In the genomic region with DNA sequence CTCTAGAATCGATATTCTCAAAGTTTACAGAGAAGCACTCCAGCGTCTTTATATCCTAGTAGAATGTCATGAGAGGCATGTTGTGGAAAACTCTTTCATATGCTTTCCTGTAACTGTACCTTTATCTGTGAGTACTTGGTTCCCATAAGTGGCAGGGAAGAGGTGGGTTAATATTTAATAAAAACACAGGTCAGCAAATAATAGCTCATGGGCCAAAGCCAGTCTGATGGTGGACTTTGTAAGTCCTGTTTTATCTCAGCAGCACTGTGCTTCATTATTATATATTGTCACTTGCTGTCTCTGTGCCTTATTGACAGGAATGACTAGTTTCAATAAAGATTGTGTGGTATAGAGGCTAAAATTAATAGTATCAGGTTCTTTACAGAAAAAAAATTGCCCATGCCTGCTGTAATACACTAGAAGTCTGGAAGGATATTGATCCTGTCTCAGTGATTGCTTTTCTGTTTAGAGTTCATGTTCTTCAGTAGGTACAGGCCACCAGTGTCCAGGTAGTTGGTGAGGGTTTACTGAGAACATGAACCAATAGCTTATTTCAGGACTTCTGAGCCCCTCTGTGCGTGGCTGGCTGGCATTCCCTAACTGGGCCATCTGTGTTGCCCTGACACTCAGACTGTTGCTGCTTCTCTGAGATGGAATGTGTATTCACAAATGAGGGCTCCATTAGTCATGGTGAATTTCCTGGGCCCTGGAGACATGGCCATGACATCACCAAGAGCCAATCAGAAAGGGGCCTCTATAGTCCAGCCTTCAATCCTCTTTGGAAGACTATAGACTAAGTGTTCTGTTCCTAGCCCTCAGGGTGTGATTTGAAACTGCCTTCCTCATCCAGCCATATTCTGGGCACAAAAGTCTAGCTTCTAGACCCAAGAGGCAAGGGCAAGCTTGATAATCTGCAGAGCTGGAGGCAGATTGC, we compare ENCODE assay signal across 8 mouse cellular contexts.
DNase-seq lines count a peak whose midpoint lies in the region; ATAC-seq lines count a peak whose summit lies in the region.

No protein-coding gene starts in this region.

- no peaks in the 10 kb centered on the region; the same call in none of the 2 replicates for H3K4me1 ChIP-seq in embryonic facial prominence, embryonic 11.5 days (ENCODE audit: control insufficient read depth, insufficient read depth, low read length)
- H3K4me1 ChIP-seq in midbrain, embryonic 14.5 days (ENCODE audit: control insufficient read depth, insufficient read depth, low read length) = peaks cover 21% of the 10 kb centered on the region

- no peaks in the 10 kb centered on the region for H3K27me3 ChIP-seq in embryonic facial prominence, embryonic 11.5 days (ENCODE audit: control insufficient read depth, insufficient read depth, low read length)
- no peaks in the 10 kb centered on the region for H3K27me3 ChIP-seq in midbrain, embryonic 14.5 days (ENCODE audit: control insufficient read depth, insufficient read depth, low read length)

- H3K27ac ChIP-seq in embryonic facial prominence, embryonic 11.5 days (replicated peaks; ENCODE audit: low read depth, low read length) = 0 out of 2 replicates have a peak overlapping the region, but pooled peaks have one; percentile 8
- peak overlapping the region; percentile 64; the same call in 1 of the 2 replicates for H3K27ac ChIP-seq in midbrain, embryonic 14.5 days (replicated peaks; ENCODE audit: low read depth, low read length)

- H3K9ac ChIP-seq in embryonic facial prominence, embryonic 11.5 days (replicated peaks; ENCODE audit: low read length) = no peak overlapping the region
- H3K9ac ChIP-seq in midbrain, embryonic 14.5 days (replicated peaks; ENCODE audit: low read length) = no peak overlapping the region

- H3K36me3 ChIP-seq in embryonic facial prominence, embryonic 11.5 days (replicated peaks; ENCODE audit: control insufficient read depth, insufficient read depth, low read depth, low read length) = no peaks in the 10 kb centered on the region
- H3K36me3 ChIP-seq in midbrain, embryonic 14.5 days (ENCODE audit: control insufficient read depth, insufficient read depth, low read length) = no peaks in the 10 kb centered on the region

- peak; percentile 43 for DNase-seq in kidney, adult 11 months
- no peak for DNase-seq in kidney, adult 18-20 months
- DNase-seq in embryonic facial prominence, embryonic 11.5 days (ENCODE audit: low spot score) = peak; percentile 68
- DNase-seq in kidney, adult 8-10 months = peak; percentile 57 to 68
- DNase-seq in midbrain, embryonic 14.5 days = peak; percentile 82
- no peak for DNase-seq in T-cell, adult 2 months (ENCODE audit: low spot score)
- no peak for DNase-seq in left cerebral cortex, adult 11 months (ENCODE audit: low spot score)
- DNase-seq in adrenal gland, adult 8-10 months = no peak

- WGBS in embryonic facial prominence, embryonic 11.5 days = 70% methylated on average over 3 of the region's 3 CpGs
- 62% methylated on average over 3 of the region's 3 CpGs for WGBS in midbrain, embryonic 14.5 days

- H3K9me3 ChIP-seq in embryonic facial prominence, embryonic 11.5 days (replicated peaks; ENCODE audit: control insufficient read depth, low read length) = no peaks in the 10 kb centered on the region
- no peaks in the 10 kb centered on the region for H3K9me3 ChIP-seq in midbrain, embryonic 14.5 days (ENCODE audit: control insufficient read depth, low read length)

- ATAC-seq in embryonic facial prominence, embryonic 11.5 days (replicated peaks; ENCODE audit: insufficient number of reproducible peaks, low FRiP score, low TSS enrichment, low read depth) = peak; percentile 75
- peak; percentile 93 for ATAC-seq in midbrain, embryonic 14.5 days (ENCODE audit: low FRiP score, low TSS enrichment)

- H3K4me3 ChIP-seq in embryonic facial prominence, embryonic 11.5 days (ENCODE audit: low read depth, low read length) = no peak overlapping the region
- H3K4me3 ChIP-seq in midbrain, embryonic 14.5 days (replicated peaks; ENCODE audit: low read depth, low read length) = no peak overlapping the region

- no peak overlapping the region for H3K4me2 ChIP-seq in embryonic facial prominence, embryonic 11.5 days (ENCODE audit: low read depth, low read length)
- no peak overlapping the region for H3K4me2 ChIP-seq in midbrain, embryonic 14.5 days (ENCODE audit: low read length)

Comparison
In these comparisons a context has a peak if more than half of its experiments do, and no peak if none do; other contexts are left out.
1. DNase-seq: peak in kidney, adult 11 months (single experiment), embryonic facial prominence, embryonic 11.5 days (single experiment), kidney, adult 8-10 months (2 of 2) and midbrain, embryonic 14.5 days (single experiment); none in kidney, adult 18-20 months (single experiment), T-cell, adult 2 months (single experiment), left cerebral cortex, adult 11 months (single experiment) and adrenal gland, adult 8-10 months (single experiment).